9 mouse cellular contexts compared by ENCODE assay signal in the genomic region with DNA sequence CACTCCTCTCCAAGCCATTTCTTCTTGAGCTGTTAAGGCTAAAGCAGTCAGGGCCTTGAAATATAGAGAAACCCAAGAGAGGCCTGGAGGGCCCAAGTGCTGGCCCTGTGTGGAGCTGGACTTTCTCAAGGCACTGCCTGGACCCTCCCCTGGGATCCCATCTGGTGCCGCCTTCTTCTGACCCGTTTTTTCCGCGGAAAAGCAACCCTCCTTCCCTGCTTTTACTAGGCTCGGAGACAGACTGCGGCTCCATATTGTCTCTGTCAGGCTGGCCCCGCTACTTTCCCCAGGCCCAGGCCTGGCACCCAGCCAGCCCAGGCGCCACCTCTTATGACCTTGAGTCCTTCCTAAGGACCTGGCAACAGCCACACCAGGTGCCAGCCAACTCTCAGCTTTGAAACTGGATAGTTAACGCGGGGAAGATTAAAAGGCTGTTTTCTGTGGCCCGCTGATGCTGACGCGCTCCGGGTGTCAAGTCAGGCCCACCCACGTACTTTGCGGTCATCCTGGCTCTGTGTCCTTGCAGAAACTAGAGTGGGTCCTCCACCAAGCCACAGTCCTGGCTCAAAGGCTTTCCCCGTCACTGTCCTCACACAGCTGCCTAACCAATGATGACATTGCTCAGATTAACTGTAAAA. TPM values are rescaled to one million over a fixed set of nuclear protein-coding genes. Genes with fewer than 3 reads are reported as not detected.
DNase-seq lines count a peak whose midpoint lies in the region; ATAC-seq lines count a peak whose summit lies in the region.
"Had no signal": no experiment of that assay in that cellular context is flagged by ENCODE, and none has a peak within 500 bp of the region (broad histone marks: within the 10 kb centered on the region; RNA-seq: fewer than 3 reads in every experiment).

No protein-coding gene starts in this region.

- H3K36me3 ChIP-seq in forebrain, embryonic 14.5 days (ENCODE audit: control insufficient read depth, insufficient read depth, low read length), result no peaks in the 10 kb centered on the region
- H3K36me3 ChIP-seq in limb, embryonic 11.5 days (ENCODE audit: control insufficient read depth, insufficient read depth, low read length), result no peaks in the 10 kb centered on the region
- H3K36me3 ChIP-seq in midbrain, embryonic 14.5 days (ENCODE audit: control insufficient read depth, insufficient read depth, low read length), result no peaks in the 10 kb centered on the region

- peak overlapping the region; percentile 61 for H3K9ac ChIP-seq in forebrain, embryonic 14.5 days (ENCODE audit: low read length)
- peak overlapping the region; percentile 17; the same call in 1 of the 2 replicates for H3K9ac ChIP-seq in limb, embryonic 11.5 days (ENCODE audit: low read length)
- H3K9ac ChIP-seq in midbrain, embryonic 14.5 days (replicated peaks; ENCODE audit: low read length), result peak overlapping the region; percentile 66

- peak; percentile 57 for ATAC-seq in forebrain, embryonic 14.5 days
- peak; percentile 40; the same call in 1 of the 2 replicates for ATAC-seq in limb, embryonic 11.5 days (ENCODE audit: insufficient number of reproducible peaks, low FRiP score, low TSS enrichment, low read depth)
- peak; percentile 46 for ATAC-seq in midbrain, embryonic 14.5 days (ENCODE audit: low FRiP score, low TSS enrichment)
- ATAC-seq: Patski had no signal

- H3K4me2 ChIP-seq in forebrain, embryonic 14.5 days (ENCODE audit: low read length), result peak overlapping the region; percentile 55
- H3K4me2 ChIP-seq in limb, embryonic 11.5 days (ENCODE audit: low read depth, severe bottlenecking), result peak overlapping the region; percentile 52
- H3K4me2 ChIP-seq in midbrain, embryonic 14.5 days (ENCODE audit: low read length), result peak overlapping the region; percentile 61

- peaks cover 25% of the 10 kb centered on the region for H3K4me1 ChIP-seq in forebrain, embryonic 14.5 days (ENCODE audit: control insufficient read depth, insufficient read depth, low read length)
- peaks cover 17% of the 10 kb centered on the region for H3K4me1 ChIP-seq in limb, embryonic 11.5 days (ENCODE audit: control insufficient read depth, insufficient read depth, low read length)
- peaks cover 30% of the 10 kb centered on the region for H3K4me1 ChIP-seq in midbrain, embryonic 14.5 days (ENCODE audit: control insufficient read depth, insufficient read depth, low read length)

- H3K27me3 ChIP-seq in forebrain, embryonic 14.5 days (replicated peaks; ENCODE audit: control insufficient read depth, insufficient read depth, low read length), result no peaks in the 10 kb centered on the region
- no peaks in the 10 kb centered on the region for H3K27me3 ChIP-seq in limb, embryonic 11.5 days (ENCODE audit: control insufficient read depth, insufficient read depth, low read length)
- H3K27me3 ChIP-seq in midbrain, embryonic 14.5 days (ENCODE audit: control insufficient read depth, insufficient read depth, low read length), result no peaks in the 10 kb centered on the region
- H3K27me3 ChIP-seq: Patski had no signal

- peak; percentile 69 to 70 for DNase-seq in right cerebral cortex, postnatal 10 days (ENCODE audit: low spot score in 2 of 2)
- DNase-seq in right cerebral cortex, postnatal 36 days (ENCODE audit: low spot score in 2 of 2), result no peak
- DNase-seq in forebrain, embryonic 14.5 days (ENCODE audit: low spot score), result peak; percentile 65
- DNase-seq in heart, postnatal 4 days, result peak; percentile 91
- DNase-seq in limb, embryonic 11.5 days (ENCODE audit: low spot score), result peak; percentile 44
- DNase-seq in midbrain, embryonic 14.5 days, result peak; percentile 74
- DNase-seq in natural killer cell, adult 2 months (ENCODE audit: low spot score in 2 of 2), result no peak
- no peak for DNase-seq in layer of hippocampus, adult 18-20 months (ENCODE audit: low spot score in 2 of 2)

- peak overlapping the region; percentile 97 for H3K27ac ChIP-seq in forebrain, embryonic 14.5 days (ENCODE audit: low read depth, low read length)
- peak overlapping the region; percentile 84 for H3K27ac ChIP-seq in limb, embryonic 11.5 days (replicated peaks; ENCODE audit: low read depth, low read length)
- H3K27ac ChIP-seq in midbrain, embryonic 14.5 days (replicated peaks; ENCODE audit: low read depth, low read length), result peak overlapping the region; percentile 99

- 4% methylated on average over 17 of the region's 17 CpGs for WGBS in forebrain, embryonic 14.5 days
- 25% methylated on average over 17 of the region's 17 CpGs for WGBS in limb, embryonic 11.5 days
- 5% methylated on average over 17 of the region's 17 CpGs for WGBS in midbrain, embryonic 14.5 days

- H3K4me3 ChIP-seq in forebrain, embryonic 14.5 days (ENCODE audit: low read depth, low read length), result peak overlapping the region; percentile 27; the same call in 1 of the 2 replicates
- no peak overlapping the region for H3K4me3 ChIP-seq in limb, embryonic 11.5 days (ENCODE audit: low read depth, low read length)
- peak overlapping the region; percentile 25 for H3K4me3 ChIP-seq in midbrain, embryonic 14.5 days (replicated peaks; ENCODE audit: low read depth, low read length)

- H3K9me3 ChIP-seq in forebrain, embryonic 14.5 days (replicated peaks; ENCODE audit: control insufficient read depth, low read length), result no peaks in the 10 kb centered on the region
- no peaks in the 10 kb centered on the region for H3K9me3 ChIP-seq in limb, embryonic 11.5 days (ENCODE audit: control insufficient read depth, low read length)
- H3K9me3 ChIP-seq in midbrain, embryonic 14.5 days (ENCODE audit: control insufficient read depth, low read length), result no peaks in the 10 kb centered on the region

RNA-seq across cellular contexts. Expression of gene Fgd2, which starts 4.8 kb away (rescaled TPM):
- polyA plus RNA-seq in forebrain, embryonic 14.5 days (2014; fragmentation: Nextera tagmentation; extraction: Ambion mirVana), result 3.4 and 6.1 TPM in 2 replicates
- total RNA-seq in heart, postnatal 4 days (2021), result 1 to 10 TPM; 2.1 to 2.8 TPM
- polyA plus RNA-seq in limb, embryonic 11.5 days (2014; fragmentation: Nextera tagmentation; extraction: Ambion mirVana), result 3.2 and 4.2 TPM in 2 replicates
- 4.4 and 4.9 TPM in 2 replicates for polyA plus RNA-seq in midbrain, embryonic 14.5 days (2014; fragmentation: Nextera tagmentation; extraction: Ambion mirVana)
- total RNA-seq in layer of hippocampus, adult 18-20 months (2021), result 1 to 10 TPM; 4.4 to 5.8 TPM

RNA-seq across cellular contexts. Expression of gene Mtch1, which starts 8.2 kb away (rescaled TPM):
- polyA plus RNA-seq in forebrain, embryonic 14.5 days (2014; fragmentation: Nextera tagmentation; extraction: Ambion mirVana), result 418 and 521 TPM in 2 replicates
- 100 to 1,000 TPM; 358 to 374 TPM for total RNA-seq in heart, postnatal 4 days (2021)
- 318 and 321 TPM in 2 replicates for polyA plus RNA-seq in limb, embryonic 11.5 days (2014; fragmentation: Nextera tagmentation; extraction: Ambion mirVana)
- polyA plus RNA-seq in midbrain, embryonic 14.5 days (2014; fragmentation: Nextera tagmentation; extraction: Ambion mirVana), result 533 and 550 TPM in 2 replicates
- 100 to 1,000 TPM; 644 to 648 TPM for total RNA-seq in layer of hippocampus, adult 18-20 months (2021)

RNA-seq across cellular contexts. Expression of gene Pi16, which starts 38.5 kb away (rescaled TPM):
- 1.2 TPM in 2 replicates for polyA plus RNA-seq in forebrain, embryonic 14.5 days (2014; fragmentation: Nextera tagmentation; extraction: Ambion mirVana)
- total RNA-seq in heart, postnatal 4 days (2021), result 10 to 100 TPM in 1 of 2 experiments, 1 to 10 TPM in 1; 8.8 to 10.2 TPM
- 0.19 and 0.21 TPM in 2 replicates for polyA plus RNA-seq in limb, embryonic 11.5 days (2014; fragmentation: Nextera tagmentation; extraction: Ambion mirVana)
- 1.3 and 2.8 TPM in 2 replicates for polyA plus RNA-seq in midbrain, embryonic 14.5 days (2014; fragmentation: Nextera tagmentation; extraction: Ambion mirVana)
- 1 to 10 TPM in 1 of 2 experiments, under 1 TPM in 1; 0.92 to 1.3 TPM for total RNA-seq in layer of hippocampus, adult 18-20 months (2021)
- polyA plus RNA-seq: Patski had no signal

Comparison
In these comparisons a context has a peak if more than half of its experiments do, and no peak if none do; other contexts are left out.
1. DNase-seq: peak in right cerebral cortex, postnatal 10 days (2 of 2), forebrain, embryonic 14.5 days (single experiment), heart, postnatal 4 days (single experiment), limb, embryonic 11.5 days (single experiment) and midbrain, embryonic 14.5 days (single experiment); none in right cerebral cortex, postnatal 36 days (0 of 2), natural killer cell, adult 2 months (0 of 2) and layer of hippocampus, adult 18-20 months (0 of 2).
2. Peak in every context shown above with its lines, with median percentiles within 50 percentile points of each other: ATAC-seq, H3K27ac ChIP-seq, H3K4me2 ChIP-seq and H3K9ac ChIP-seq.